Mouse (Mus musculus): Measurements from ENCODE around the gene Utf1.

- no peak for TF ChIP-seq POLR2A (IDR thresholded peaks at IDR 0.05; ENCODE audit: control insufficient read depth, low read depth, low read length)
- TF ChIP-seq CTCF (IDR thresholded peaks at IDR 0.05; ENCODE audit: control insufficient read depth, insufficient read depth, insufficient replicate concordance, low read depth, low read length) = no peak
Measured at GRCm38 (mm10) chr7:139968428-139968827, 24.8 kb downstream of the Utf1 start.
